Mouse (Mus musculus): ENCODE results near the gene Cdk14.
"Not testable (repeated sequence)": the region's sequence is repeated elsewhere in the genome, so short reads cannot be mapped to it uniquely, and the experiment has no call there.

The Cdk14 gene

GRCm38 (mm10) chr5:4918376-4918775, 501.7 kb downstream of the Cdk14 start:
- TF ChIP-seq CTCF (conservative IDR thresholded peaks at IDR 0.05; ENCODE audit: low read length) (peak; percentile 81), NANOG (IDR thresholded peaks at IDR 0.05; ENCODE audit: borderline replicate concordance, low read length) (no peak)
- H3K4me3 ChIP-seq (replicated peaks; ENCODE audit: low read length): no peak overlapping the region

GRCm38 (mm10) chr5:4917743-4918142, 502.4 kb downstream of the Cdk14 start:
- H3K36me3 ChIP-seq (ENCODE audit: insufficient read depth, low read length): no peaks in the 10 kb centered on the region
- H3K4me3 ChIP-seq (replicated peaks; ENCODE audit: low read length): no peak overlapping the region
- TF ChIP-seq NANOG (IDR thresholded peaks at IDR 0.05; ENCODE audit: borderline replicate concordance, low read length) (no peak), CTCF (conservative IDR thresholded peaks at IDR 0.05; ENCODE audit: low read length) (no peak)
- H3K9me3 ChIP-seq (ENCODE audit: low read length): no peaks in the 10 kb centered on the region
- H3K4me1 ChIP-seq (replicated peaks; ENCODE audit: low read depth, low read length): peaks cover 8% of the 10 kb centered on the region; the same call in 1 of the 2 replicates
- peaks cover 2% of the 10 kb centered on the region; the same call in 1 of the 2 replicates for H3K27me3 ChIP-seq (ENCODE audit: insufficient read depth, low read length)

More at GRCm38 (mm10) chr5:4918376-4918775, 501.7 kb downstream of the Cdk14 start:
- peaks cover 2% of the 10 kb centered on the region; the same call in 1 of the 2 replicates for H3K27me3 ChIP-seq (ENCODE audit: insufficient read depth, low read length)
- no peaks in the 10 kb centered on the region for H3K9me3 ChIP-seq (ENCODE audit: low read length)
- no peaks in the 10 kb centered on the region for H3K36me3 ChIP-seq (ENCODE audit: insufficient read depth, low read length)
- peaks cover 8% of the 10 kb centered on the region; the same call in 1 of the 2 replicates for H3K4me1 ChIP-seq (replicated peaks; ENCODE audit: low read depth, low read length)

- H3K4me3 ChIP-seq (replicated peaks; ENCODE audit: low read length): no peak overlapping the region
- H3K9me3 ChIP-seq (ENCODE audit: low read length): no peaks in the 10 kb centered on the region
- H3K36me3 ChIP-seq (ENCODE audit: insufficient read depth, low read length): no peaks in the 10 kb centered on the region
- TF ChIP-seq CTCF (conservative IDR thresholded peaks at IDR 0.05; ENCODE audit: low read length) (no peak), NANOG (IDR thresholded peaks at IDR 0.05; ENCODE audit: borderline replicate concordance, low read length) (no peak), POU5F1 (IDR thresholded peaks at IDR 0.05; ENCODE audit: borderline replicate concordance, low read length) (no peak)
- peaks cover 8% of the 10 kb centered on the region; the same call in 1 of the 2 replicates for H3K4me1 ChIP-seq (replicated peaks; ENCODE audit: low read depth, low read length)
- H3K27me3 ChIP-seq (ENCODE audit: insufficient read depth, low read length): peaks cover 2% of the 10 kb centered on the region; the same call in 1 of the 2 replicates
Measured at GRCm38 (mm10) chr5:4917274-4917673, 502.8 kb downstream of the Cdk14 start.

- peaks cover 2% of the 10 kb centered on the region; the same call in 1 of the 2 replicates for H3K27me3 ChIP-seq (ENCODE audit: insufficient read depth, low read length)
- no peaks in the 10 kb centered on the region for H3K9me3 ChIP-seq (ENCODE audit: low read length)
- H3K36me3 ChIP-seq (ENCODE audit: insufficient read depth, low read length): no peaks in the 10 kb centered on the region
- TF ChIP-seq NANOG (IDR thresholded peaks at IDR 0.05; ENCODE audit: borderline replicate concordance, low read length): no peak
- no peak for TF ChIP-seq POU5F1 (IDR thresholded peaks at IDR 0.05; ENCODE audit: borderline replicate concordance, low read length)
- no peak for TF ChIP-seq CTCF (conservative IDR thresholded peaks at IDR 0.05; ENCODE audit: low read length)
- H3K4me1 ChIP-seq (replicated peaks; ENCODE audit: low read depth, low read length): peaks cover 8% of the 10 kb centered on the region; the same call in 1 of the 2 replicates
- no peak overlapping the region for H3K4me3 ChIP-seq (replicated peaks; ENCODE audit: low read length)
Measured at GRCm38 (mm10) chr5:4916390-4917273, 503.5 kb downstream of the Cdk14 start.

- not testable (repeated sequence) for H3K4me1 ChIP-seq (replicated peaks; ENCODE audit: low read depth, low read length)
Measured at GRCm38 (mm10) chr5:4904911-4905310, 515.2 kb downstream of the Cdk14 start.

GRCm38 (mm10) chr5:4898241-4898640, 521.9 kb downstream of the Cdk14 start:
- H3K36me3 ChIP-seq (ENCODE audit: insufficient read depth, low read length): no peaks in the 10 kb centered on the region
- no peaks in the 10 kb centered on the region for H3K27me3 ChIP-seq (ENCODE audit: insufficient read depth, low read length)
- H3K9me3 ChIP-seq (ENCODE audit: low read length): no peaks in the 10 kb centered on the region
- H3K4me3 ChIP-seq (replicated peaks; ENCODE audit: low read length): no peak overlapping the region
- no peaks in the 10 kb centered on the region for H3K4me1 ChIP-seq (replicated peaks; ENCODE audit: low read depth, low read length)
- TF ChIP-seq CTCF (conservative IDR thresholded peaks at IDR 0.05; ENCODE audit: low read length) (no peak), POU5F1 (IDR thresholded peaks at IDR 0.05; ENCODE audit: borderline replicate concordance, low read length) (no peak), NANOG (IDR thresholded peaks at IDR 0.05; ENCODE audit: borderline replicate concordance, low read length) (no peak)

More at GRCm38 (mm10) chr5:4904911-4905310, 515.2 kb downstream of the Cdk14 start:
- H3K4me3 ChIP-seq (replicated peaks; ENCODE audit: low read length); H3K36me3 ChIP-seq (ENCODE audit: insufficient read depth, low read length); H3K9me3 ChIP-seq (ENCODE audit: low read length); H3K27me3 ChIP-seq (ENCODE audit: insufficient read depth, low read length): not testable (repeated sequence)

- H3K27me3 ChIP-seq (ENCODE audit: insufficient read depth, low read length): no peaks in the 10 kb centered on the region
- no peaks in the 10 kb centered on the region for H3K4me1 ChIP-seq (replicated peaks; ENCODE audit: low read depth, low read length)
- no peak overlapping the region for H3K4me3 ChIP-seq (replicated peaks; ENCODE audit: low read length)
- no peaks in the 10 kb centered on the region for H3K36me3 ChIP-seq (ENCODE audit: insufficient read depth, low read length)
- no peak for TF ChIP-seq NANOG (IDR thresholded peaks at IDR 0.05; ENCODE audit: borderline replicate concordance, low read length)
- TF ChIP-seq CTCF (conservative IDR thresholded peaks at IDR 0.05; ENCODE audit: low read length): no peak
- TF ChIP-seq POU5F1 (IDR thresholded peaks at IDR 0.05; ENCODE audit: borderline replicate concordance, low read length): no peak
- H3K9me3 ChIP-seq (ENCODE audit: low read length): no peaks in the 10 kb centered on the region
Measured at GRCm38 (mm10) chr5:4894988-4895387, 525.1 kb downstream of the Cdk14 start.

- Histone ChIP-seq H3K9me3 (ENCODE audit: low read length) (no peaks in the 10 kb centered on the region), H3K36me3 (ENCODE audit: insufficient read depth, low read length) (no peaks in the 10 kb centered on the region), H3K27me3 (ENCODE audit: insufficient read depth, low read length) (no peaks in the 10 kb centered on the region), H3K4me3 (replicated peaks; ENCODE audit: low read length) (no peak overlapping the region), H3K4me1 (replicated peaks; ENCODE audit: low read depth, low read length) (no peaks in the 10 kb centered on the region)
- TF ChIP-seq CTCF (conservative IDR thresholded peaks at IDR 0.05; ENCODE audit: low read length): no peak
- no peak for TF ChIP-seq NANOG (IDR thresholded peaks at IDR 0.05; ENCODE audit: borderline replicate concordance, low read length)
- no peak for TF ChIP-seq POU5F1 (IDR thresholded peaks at IDR 0.05; ENCODE audit: borderline replicate concordance, low read length)
Measured at GRCm38 (mm10) chr5:4893852-4894207, 526.3 kb downstream of the Cdk14 start.

Measured in E14TG2a.4 (cell line).